Mouse (Mus musculus): ENCODE data around the gene Catsper4.

The Catsper4 gene

DNA sequence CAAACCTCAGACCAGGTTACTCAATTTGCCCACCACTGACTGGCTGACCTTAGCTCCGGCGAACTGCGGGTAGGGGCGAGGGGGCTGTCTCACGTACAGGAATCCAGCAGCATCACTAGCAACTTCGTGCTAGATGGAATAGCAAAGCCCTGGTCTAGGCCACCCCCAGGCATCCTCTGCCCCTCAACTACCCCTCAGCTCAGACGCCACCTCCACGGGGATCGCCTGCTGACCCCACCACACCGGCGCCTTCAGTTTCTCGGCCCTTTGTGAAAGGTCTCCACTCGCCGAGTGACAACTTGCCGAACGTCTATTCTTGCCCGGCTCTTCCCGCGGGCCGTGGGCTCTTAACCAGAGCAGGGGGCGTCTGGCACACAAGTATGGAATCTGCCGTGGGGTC, 40.9 kb downstream of the Catsper4 start:
- in situ Hi-C loops (cut with MboI, MseI), result loop anchor here (5.0 to 10.0 kb wide), 2 partner anchors 91 to 1999 kb away; no protein-coding TSS in a partner anchor

DNA sequence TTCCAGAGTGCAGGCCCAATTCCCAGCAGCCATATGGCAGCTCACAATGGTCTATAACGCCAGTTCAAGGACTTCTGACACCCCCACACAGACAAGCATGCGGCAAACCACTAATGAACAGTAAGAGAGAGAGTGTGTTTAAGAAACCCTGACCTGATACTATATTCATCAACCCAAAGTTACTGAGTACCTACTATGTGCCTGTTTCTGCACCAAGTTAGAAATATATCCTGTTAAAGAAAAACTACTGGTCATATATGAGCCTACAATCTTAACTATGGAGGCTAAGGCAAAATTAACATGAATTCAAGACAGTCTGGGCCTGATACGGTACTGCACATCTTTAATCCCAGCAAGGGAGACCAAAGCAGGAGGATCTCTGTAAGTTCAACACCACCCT, 41.6 kb downstream of the Catsper4 start:
- in situ Hi-C loops (cut with MboI, MseI), result loop anchor here (5.0 to 10.0 kb wide), 2 partner anchors 92 to 1999 kb away; no protein-coding TSS in a partner anchor

DNA sequence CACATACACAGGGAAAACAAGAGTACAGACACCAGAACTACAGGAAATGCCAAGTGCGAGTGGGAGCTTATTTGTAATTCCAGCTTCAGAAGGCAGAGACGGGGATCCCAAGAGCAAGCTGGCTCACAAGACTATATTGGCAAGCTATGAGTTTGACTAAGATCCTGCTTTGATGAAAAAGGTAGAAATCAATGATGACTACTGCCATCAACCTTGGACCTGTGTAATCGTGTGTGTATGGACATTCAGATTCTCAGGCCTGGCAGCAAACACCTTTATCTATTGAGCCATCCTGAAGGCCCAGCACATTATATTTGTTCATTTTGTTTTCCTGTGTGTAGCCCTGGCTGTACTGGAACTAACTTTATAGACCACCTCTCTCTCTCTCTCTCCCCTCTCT, 43.5 kb downstream of the Catsper4 start:
- in situ Hi-C loops (cut with MboI, MseI), result loop anchor here (10.0 kb wide), 1 partner anchor 2001 kb away; no protein-coding TSS in a partner anchor

DNA sequence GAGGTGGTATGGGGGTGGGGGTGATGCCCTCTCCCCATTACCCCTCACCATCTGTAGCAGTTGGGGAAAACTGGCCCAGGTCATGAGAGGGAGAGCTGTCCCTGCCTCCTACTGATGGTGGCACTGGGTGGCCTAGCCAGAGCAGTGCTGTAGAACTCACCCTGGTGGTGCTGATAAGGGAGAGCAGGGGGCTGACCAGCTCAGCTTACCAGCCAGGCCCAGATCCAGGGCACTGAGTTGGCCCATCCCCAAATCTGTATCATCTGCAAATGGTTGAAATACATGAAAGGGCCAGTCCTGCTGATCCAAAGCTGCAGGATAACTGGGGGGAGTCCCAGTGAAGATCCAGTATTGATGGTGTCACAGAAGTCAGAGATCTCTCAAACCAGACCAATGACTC, 45.4 kb downstream of the Catsper4 start:
- in situ Hi-C loops (cut with MboI, MseI), result loop anchor here (10.0 kb wide), 1 partner anchor 2003 kb away; no protein-coding TSS in a partner anchor

DNA sequence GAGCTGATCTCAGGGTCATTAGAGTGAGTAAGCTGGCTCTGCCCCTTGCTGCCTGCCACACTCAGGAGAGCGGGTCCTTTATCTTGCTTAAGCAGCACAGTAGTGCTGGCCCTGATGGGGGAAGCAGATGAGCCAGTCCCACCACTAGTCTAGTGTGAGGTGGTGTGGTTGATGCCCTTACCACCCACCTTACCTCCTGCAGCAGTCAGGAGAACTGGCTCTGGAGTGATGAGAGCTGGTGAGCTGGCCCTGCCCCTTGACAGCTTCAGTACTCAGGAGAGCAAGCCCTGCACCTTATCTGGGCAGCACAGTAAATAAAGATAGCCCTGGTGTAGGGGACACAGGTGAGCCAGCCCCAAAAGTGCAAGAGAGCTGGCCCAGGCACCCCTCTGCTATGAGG, 46.1 kb downstream of the Catsper4 start:
- in situ Hi-C loops (cut with MboI, MseI), result loop anchor here (10.0 kb wide), 1 partner anchor 2004 kb away; no protein-coding TSS in a partner anchor

DNA sequence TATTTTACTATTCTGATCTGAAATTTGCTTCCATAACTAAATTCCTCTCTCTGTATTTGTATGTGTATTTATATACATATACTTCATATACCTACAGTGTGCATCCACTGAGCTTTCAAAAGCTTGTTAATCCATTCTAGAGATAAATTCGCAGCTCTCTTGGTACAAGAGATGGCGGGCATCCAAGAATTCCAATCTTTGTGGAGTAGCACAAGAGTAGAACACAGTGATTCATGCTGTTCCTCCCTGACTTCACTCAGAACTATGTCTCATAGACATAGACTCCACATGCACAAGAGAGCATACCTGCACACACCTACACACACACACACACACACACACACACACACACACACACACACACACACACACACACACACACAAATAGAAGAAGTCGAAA, 54.8 kb downstream of the Catsper4 start:
- in situ Hi-C loops (cut with MboI, MseI), result no loop called here

DNA sequence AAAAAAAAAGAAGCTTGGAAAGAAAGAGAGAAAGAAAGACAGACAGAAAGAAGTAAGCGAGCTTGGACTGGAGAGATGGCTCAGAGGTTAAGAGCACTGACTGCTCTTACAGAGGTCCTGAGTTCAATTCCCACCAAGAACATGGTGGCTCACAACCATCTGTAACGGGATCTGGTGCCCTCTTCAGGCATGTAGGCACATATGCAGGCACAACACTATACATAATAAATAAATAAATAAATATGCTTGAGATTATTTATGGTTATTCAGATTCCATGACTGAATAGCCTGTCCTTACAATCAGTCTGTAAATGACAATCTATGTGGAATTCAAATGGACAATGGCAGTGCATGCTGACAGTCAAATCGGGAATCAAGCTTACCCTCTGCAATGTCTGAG, 60.3 kb downstream of the Catsper4 start:
- in situ Hi-C loops (cut with MboI, MseI), result no loop called here

DNA sequence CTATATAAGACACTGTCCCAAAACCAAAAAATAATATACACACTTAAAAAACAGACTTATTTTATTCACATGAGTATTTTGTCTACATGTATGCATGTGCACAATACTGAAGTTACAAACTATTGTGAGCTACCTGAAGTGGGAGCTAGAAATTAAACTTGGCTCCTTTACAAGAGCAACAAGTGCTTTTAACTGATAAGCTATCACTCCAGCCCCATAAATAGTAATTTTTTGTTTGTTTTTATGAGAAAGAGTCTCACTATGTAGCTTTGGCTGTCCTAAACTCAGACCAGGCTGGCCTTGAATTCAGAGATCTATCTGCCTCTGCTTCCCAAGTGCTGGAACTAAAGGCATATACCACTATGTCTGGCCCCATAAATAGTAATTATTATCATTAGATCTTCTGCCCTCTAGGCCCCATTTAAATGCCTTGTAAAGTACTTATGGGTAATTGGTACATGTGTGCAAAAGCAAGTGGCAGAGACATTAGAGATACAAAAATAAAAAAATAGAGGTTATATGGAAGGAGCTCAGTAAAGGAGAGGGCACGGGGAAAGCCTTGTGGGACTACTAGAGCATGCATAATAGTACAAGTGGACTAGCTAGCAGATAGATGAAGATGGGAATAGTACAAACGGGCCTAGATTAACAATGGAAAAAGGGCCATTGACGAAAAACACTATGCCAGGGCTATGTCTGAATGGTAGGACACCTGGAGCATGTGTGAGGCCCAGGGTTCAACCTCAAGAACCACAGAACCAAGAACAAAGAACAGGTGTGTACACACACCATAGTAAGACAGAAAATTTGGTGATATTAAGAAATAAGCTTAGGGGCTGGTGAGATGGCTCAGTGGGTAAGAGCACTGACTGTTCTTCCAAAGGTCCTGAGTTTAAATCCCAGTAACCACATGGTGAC, 61.4 kb downstream of the Catsper4 start:
- in situ Hi-C loops (cut with MboI, MseI), result no loop called here

DNA sequence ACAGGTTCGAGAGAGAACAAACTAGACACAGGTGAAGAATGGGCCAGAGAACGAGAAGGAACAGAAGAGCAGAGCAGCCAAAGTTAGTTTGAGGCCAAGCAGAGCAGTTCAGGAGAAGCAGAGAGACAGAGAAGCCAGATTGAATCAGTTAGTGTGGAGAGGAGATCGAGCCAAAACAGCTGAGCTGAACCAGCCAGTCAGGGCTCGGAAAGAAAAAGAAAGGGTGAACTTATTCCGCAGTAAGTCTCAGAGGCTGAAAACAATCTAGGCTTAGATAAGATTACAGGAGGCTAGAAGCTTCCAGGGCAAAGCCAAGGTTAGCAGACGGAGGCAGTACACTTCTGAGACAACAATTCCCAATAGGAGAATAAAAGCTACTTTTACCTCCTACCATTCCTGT, 62.2 kb downstream of the Catsper4 start:
- in situ Hi-C loops (cut with MboI, MseI), result no loop called here

DNA sequence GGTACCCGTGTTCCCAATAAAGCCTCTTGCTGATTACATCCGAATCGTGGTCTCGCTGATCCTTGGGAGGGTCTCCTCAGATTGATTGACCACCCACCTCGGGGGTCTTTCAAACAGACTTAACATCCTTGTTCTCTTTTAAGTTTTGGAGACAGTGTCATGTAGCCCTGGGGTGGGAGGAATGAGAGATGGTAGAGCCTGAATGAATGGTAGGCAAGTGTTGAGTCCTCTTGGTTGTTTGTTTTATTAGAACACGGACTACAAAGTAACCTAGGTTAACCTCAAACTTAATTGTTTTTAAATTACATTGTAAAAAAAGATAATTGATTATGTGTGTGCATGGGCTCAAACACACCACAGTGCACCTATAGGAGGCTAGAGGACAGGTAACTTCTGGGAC, 62.6 kb downstream of the Catsper4 start:
- in situ Hi-C loops (cut with MboI, MseI), result no loop called here

Measured in regulatory T cell (primary cell).